Mouse (Mus musculus) spleen, adult 2 months (tissue): ENCODE data around the gene Stx8.

Experiments used
- CTCF ChIP-seq: fragments of 200-500 bp; IDR thresholded peaks from 2 replicates; pipeline ENCODE4 v1.5.1; 2011; ENCODE audit warnings: mild to moderate bottlenecking, inconsistent platforms; ENCODE audit not compliant: insufficient read depth, insufficient read length, insufficient replicate concordance; ENCODE audit errors: extremely low read depth
- POLR2A ChIP-seq: fragments of 200-500 bp; IDR thresholded peaks from 2 replicates; pipeline ENCODE4 v1.6.1; 2011; ENCODE audit warnings: low read depth, low read length, inconsistent platforms

- TF ChIP-seq CTCF: no peak
- TF ChIP-seq POLR2A: no peak
Measured at GRCm38 (mm10) chr11:67953604-67954003, 12.4 kb upstream of the Stx8 start.
